Mouse (Mus musculus): ENCODE measurements around the gene Rgp1.

GRCm38 (mm10) chr4:43631956-43632920 lies 53.7 kb downstream of the Rgp1 start:
- no peak for TF ChIP-seq CTCF (IDR thresholded peaks at IDR 0.05)
- no peak for TF ChIP-seq EP300 (IDR thresholded peaks at IDR 0.05)
